ENCODE assay signal across 34 mouse cellular contexts in genomic region chr11:68577076-68577475, GRCm38 (mm10). TPM values are rescaled to one million over a fixed set of nuclear protein-coding genes. Genes with fewer than 3 reads are reported as not detected.
"Had no signal": no experiment of that assay in that cellular context is flagged by ENCODE, and none has a peak within 500 bp of the region (broad histone marks: within the 10 kb centered on the region; RNA-seq: fewer than 3 reads in every experiment).

No protein-coding gene starts in this region.

- H3K4me1 ChIP-seq: heart, embryonic 10.5 days had no signal

- H3K36me3 ChIP-seq: embryonic facial prominence, embryonic 10.5 days; embryonic facial prominence, embryonic 12.5 days; embryonic facial prominence, embryonic 13.5 days; embryonic facial prominence, embryonic 15.5 days; forebrain, embryonic 10.5 days; forebrain, embryonic 12.5 days; forebrain, embryonic 15.5 days; heart, embryonic 10.5 days had no signal

- H3K9ac ChIP-seq: embryonic facial prominence, embryonic 12.5 days; embryonic facial prominence, embryonic 13.5 days; embryonic facial prominence, embryonic 15.5 days; forebrain, embryonic 12.5 days; forebrain, embryonic 13.5 days; forebrain, embryonic 15.5 days; forebrain, postnatal 0 days had no signal

- H3K27me3 ChIP-seq: embryonic facial prominence, embryonic 12.5 days; embryonic facial prominence, embryonic 15.5 days; forebrain, embryonic 13.5 days; forebrain, embryonic 15.5 days had no signal

- DNase-seq: cerebellum, adult 8-10 months; cerebellum, adult 9-10 months; cerebellum, adult 9-11 months; cerebellum, postnatal 10 days; cerebellum, postnatal 14 days; cerebellum, postnatal 25 days; cerebellum, postnatal 36 days; embryo, embryonic 11 days; forebrain, postnatal 0 days; gastrocnemius, adult 2 months; gastrocnemius, postnatal 10 days; gastrocnemius, postnatal 14 days; gastrocnemius, postnatal 25 days; gastrocnemius, postnatal 36 days; heart, adult 18-20 months had no signal

- H3K4me3 ChIP-seq: embryonic facial prominence, embryonic 10.5 days; embryonic facial prominence, embryonic 12.5 days; embryonic facial prominence, embryonic 13.5 days; embryonic facial prominence, embryonic 15.5 days; erythroblast, embryonic 14.5 days; forebrain, embryonic 10.5 days; forebrain, embryonic 12.5 days; forebrain, embryonic 13.5 days; forebrain, embryonic 15.5 days; gastrocnemius, adult 2 months; heart, embryonic 10.5 days had no signal

- H3K27ac ChIP-seq: embryonic facial prominence, embryonic 10.5 days; embryonic facial prominence, embryonic 12.5 days; embryonic facial prominence, embryonic 13.5 days; embryonic facial prominence, embryonic 15.5 days; forebrain, embryonic 10.5 days; forebrain, embryonic 12.5 days; forebrain, embryonic 13.5 days; forebrain, embryonic 15.5 days; gastrocnemius, adult 2 months; heart, embryonic 10.5 days had no signal

RNA-seq across cellular contexts. Expression of gene Ccdc42, which starts 9.7 kb away (rescaled TPM):
- total RNA-seq: common myeloid progenitor, adult 5-6 weeks; gastrocnemius, adult 18-20 months; gastrocnemius, adult 2 months; gastrocnemius, adult 8-10 months; gastrocnemius, postnatal 25 days; gastrocnemius, postnatal 36 days; gastrocnemius, postnatal 4 days; granulocyte monocyte progenitor cell, adult 5-6 weeks; heart, adult 18-20 months; heart, adult 8-10 months had no signal
- polyA plus RNA-seq: embryonic facial prominence, embryonic 13.5 days; embryonic facial prominence, embryonic 15.5 days; erythroblast, embryonic 14.5 days; forebrain, embryonic 13.5 days had no signal

RNA-seq across cellular contexts. Expression of gene Mfsd6l, which starts 21.1 kb away (rescaled TPM):
- total RNA-seq: common myeloid progenitor, adult 5-6 weeks; gastrocnemius, adult 18-20 months; gastrocnemius, adult 8-10 months; gastrocnemius, postnatal 14 days; gastrocnemius, postnatal 25 days; gastrocnemius, postnatal 36 days; granulocyte monocyte progenitor cell, adult 5-6 weeks had no signal
- polyA plus RNA-seq: erythroblast, embryonic 14.5 days; forebrain, embryonic 11.5 days; forebrain, embryonic 12.5 days; forebrain, embryonic 13.5 days; forebrain, embryonic 14.5 days; forebrain, embryonic 15.5 days; forebrain, embryonic 16.5 days had no signal
